Mouse (Mus musculus): ENCODE data around the gene Fga.

Fga gene

DNA sequence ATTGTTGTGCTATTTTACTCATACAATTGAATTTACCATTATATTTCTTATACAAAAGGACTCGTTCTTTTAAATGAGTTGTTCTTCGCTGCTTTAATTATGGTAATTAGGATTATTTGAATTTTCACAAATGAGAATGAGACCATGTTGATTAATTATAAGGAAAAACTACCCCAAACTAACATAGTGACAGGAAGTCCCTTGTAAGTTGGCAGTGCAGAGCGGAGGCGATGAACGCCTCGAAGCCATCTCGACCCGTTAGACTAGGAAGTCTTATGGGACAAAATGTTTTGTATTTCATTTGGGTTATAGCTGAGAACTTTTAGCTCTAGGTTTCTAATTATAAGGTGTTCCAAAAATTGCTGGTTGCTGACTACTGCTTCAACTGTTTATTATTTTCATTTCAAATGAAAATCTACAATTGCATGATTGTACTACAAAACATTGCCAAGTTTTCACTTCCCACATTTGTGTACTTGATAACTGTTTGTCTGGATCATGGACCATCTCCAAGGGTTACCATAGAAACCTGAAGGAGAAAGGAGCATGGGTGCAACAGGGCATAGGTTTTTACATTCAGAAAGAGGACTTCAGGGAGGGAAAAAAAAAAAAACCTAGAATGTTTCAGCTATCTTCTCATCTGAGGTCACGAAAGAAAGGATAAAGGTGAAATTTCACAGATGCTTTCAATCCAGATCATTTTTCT is 1.8 kb downstream of the Fga start:
- no peak for DNase-seq (ENCODE audit: low spot score in 2 of 2)

DNA sequence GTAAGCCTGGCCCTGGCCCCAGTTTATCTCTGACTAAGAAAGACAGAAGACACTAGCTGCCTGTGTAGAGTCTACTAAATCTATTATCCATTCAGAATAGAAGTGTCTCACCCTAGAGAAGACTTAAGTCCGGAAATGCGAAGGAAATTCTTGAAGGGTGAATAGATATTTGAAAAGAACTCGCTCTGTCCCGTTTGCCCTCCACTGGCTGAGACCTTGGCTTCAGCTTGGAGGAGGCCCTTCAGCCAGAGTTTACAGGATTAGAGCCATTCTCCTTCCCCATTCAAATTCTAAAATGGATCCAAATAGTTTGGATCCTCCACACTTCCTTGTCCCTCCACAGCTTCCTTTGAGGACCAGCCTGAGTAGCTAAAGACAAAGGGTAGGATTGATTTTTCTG is 4.5 kb downstream of the Fga start:
- no peak for DNase-seq (ENCODE audit: low spot score in 2 of 2)

GRCm38 (mm10) chr3:83032746-83033308 is 7.0 kb downstream of the Fga start:
- no peak for DNase-seq (ENCODE audit: low spot score in 2 of 2)

- no peak for DNase-seq (ENCODE audit: low spot score in 2 of 2)
Observed at GRCm38 (mm10) chr3:83033801-83034200, 7.9 kb downstream of the Fga start.

- DNase-seq (ENCODE audit: low spot score in 2 of 2), result no peak
Observed at GRCm38 (mm10) chr3:83038865-83039264, 13.0 kb downstream of the Fga start.

GRCm38 (mm10) chr3:83039666-83040065 is 13.8 kb downstream of the Fga start:
- DNase-seq (ENCODE audit: low spot score in 2 of 2), result no peak

DNA sequence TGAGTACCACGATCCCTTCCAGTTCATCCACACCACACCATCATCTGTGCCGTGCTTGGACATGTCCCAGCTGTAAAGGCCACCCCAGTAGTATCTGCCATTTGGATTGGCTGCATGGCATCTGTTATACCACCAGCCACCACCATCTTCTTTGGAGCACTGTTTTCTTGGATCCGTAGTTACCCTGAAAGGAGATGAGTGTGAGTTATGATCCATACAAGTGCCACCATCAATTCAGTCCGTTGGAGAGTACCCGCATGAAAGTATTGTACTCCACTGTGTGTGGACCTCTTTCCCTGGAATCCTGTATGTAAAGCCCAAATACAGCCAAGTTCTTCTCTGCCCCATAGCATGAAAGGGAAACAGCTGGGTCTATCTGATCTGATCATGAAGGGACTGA is 16.6 kb downstream of the Fga start:
- no peak for DNase-seq (ENCODE audit: low spot score in 2 of 2)

GRCm38 (mm10) chr3:83046649-83047048 is 20.8 kb downstream of the Fga start:
- no peak for DNase-seq (ENCODE audit: low spot score in 2 of 2)

DNA sequence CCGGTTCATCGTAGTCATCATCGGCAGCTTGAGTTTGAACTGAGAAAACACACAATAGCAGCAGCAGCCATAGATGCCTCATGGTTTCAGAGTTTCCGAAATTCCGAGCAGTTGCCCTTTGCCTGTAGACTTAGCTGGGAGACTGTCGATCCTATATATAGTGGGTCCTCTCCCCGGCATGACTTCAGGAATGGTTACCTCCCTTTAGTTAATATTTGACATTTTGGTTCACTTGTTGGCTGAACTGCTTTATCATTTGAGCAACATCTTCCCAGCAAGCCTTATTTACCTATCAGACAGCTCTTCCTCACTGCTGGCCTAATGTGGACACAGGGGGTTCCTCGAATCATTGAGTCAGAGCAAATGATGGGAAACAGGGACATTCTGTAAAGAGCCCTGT is 23.8 kb downstream of the Fga start, which contains the start of gene Fgb:
TSS of gene Fgb (minus strand) at position 184 of the 400 bp plus-strand sequence.
- no peak for DNase-seq (ENCODE audit: low spot score in 2 of 2)

DNA sequence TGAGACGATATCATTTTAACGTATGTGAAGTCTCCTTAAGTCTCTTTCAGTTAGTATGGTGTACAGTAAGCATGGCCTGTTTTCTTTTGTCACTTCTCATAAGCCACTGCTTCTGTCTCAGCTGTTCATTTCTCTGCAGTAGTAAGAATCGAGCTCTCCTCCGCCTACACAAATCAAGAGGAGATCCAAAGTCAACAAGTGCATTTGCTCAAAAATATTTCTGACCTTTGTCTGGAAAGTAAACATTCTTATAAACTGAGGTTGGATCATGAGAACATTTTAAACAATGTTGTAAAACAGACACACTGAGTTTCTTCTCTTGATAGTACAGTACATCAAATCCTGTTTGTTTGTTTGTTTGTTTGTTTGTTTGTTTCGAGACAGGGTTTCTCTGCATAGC is 24.8 kb downstream of the Fga start:
- no peak for DNase-seq (ENCODE audit: low spot score in 2 of 2)

DNA sequence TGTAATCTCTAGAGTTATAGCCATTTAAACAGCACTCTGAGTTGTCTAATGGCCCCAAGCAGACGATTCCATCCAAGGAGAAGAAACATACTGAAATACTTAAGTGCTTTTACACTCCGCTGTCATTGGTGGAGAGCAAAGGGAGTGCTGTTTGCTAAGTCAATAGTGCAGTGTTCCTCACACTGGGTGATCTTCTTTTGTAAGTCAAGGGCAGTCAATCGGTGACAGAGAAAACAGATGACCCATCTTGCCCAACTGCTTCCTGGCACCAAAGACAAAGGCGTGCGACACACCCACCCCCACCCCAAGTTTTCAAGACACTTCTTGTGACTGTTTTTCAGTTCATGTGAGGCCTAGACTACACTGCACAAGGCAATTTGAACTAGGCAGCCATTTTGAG is 26.2 kb downstream of the Fga start:
- no peak for DNase-seq (ENCODE audit: low spot score in 2 of 2)

DNA sequence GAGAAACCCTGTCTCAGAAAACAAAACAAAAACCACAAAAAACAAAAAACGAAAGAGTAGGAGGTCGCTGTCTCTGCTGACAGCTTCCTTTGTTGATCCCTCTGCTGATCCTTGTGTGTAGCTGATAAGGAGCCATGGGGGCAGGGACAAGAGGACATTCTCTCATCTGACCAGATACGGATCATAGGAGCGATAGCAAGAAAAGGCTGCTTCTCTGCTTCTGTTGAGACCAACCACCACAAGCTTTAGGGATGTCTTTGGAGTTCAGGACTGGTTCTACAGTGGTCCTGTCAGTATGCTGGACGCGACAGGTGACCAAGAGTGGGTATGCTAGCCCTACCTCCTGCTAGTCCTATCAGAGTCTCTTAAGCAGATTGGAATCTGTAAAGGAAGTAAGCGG is 27.2 kb downstream of the Fga start:
- no peak for DNase-seq (ENCODE audit: low spot score in 2 of 2)

DNA sequence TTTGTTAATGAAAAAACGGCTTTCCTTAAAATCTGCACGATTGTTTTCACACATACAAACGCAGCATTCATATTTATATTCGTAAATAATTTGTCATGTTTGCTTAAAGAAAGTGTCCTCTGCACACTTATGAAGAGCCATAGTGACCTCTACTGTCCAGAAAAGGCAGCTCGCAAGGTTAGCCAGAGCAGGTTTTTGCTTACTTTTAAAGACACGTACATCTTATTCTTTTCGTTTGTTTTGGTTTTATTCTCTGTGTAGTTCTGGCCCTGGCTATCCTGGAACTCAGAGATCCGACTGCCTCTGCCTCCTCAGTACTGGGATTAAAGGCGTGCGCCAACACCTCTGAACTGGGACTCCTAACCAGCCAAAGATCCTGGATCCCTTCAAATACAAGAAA is 27.9 kb downstream of the Fga start:
- DNase-seq (ENCODE audit: low spot score in 2 of 2), result peak in 1 of 2 experiments; percentile 21

- no peak for DNase-seq (ENCODE audit: low spot score in 2 of 2)
Observed at GRCm38 (mm10) chr3:83054759-83055158, 28.9 kb downstream of the Fga start.

GRCm38 (mm10) chr3:83055281-83056038 is 29.6 kb downstream of the Fga start, which contains the start of gene Plrg1:
Plrg1 (plus strand) TSS chr3:83055522.
- DNase-seq (ENCODE audit: low spot score in 2 of 2), result peak; percentile 95 to 97

- no peak for DNase-seq (ENCODE audit: low spot score in 2 of 2)
Observed at GRCm38 (mm10) chr3:83057046-83057445, 31.2 kb downstream of the Fga start.

DNA sequence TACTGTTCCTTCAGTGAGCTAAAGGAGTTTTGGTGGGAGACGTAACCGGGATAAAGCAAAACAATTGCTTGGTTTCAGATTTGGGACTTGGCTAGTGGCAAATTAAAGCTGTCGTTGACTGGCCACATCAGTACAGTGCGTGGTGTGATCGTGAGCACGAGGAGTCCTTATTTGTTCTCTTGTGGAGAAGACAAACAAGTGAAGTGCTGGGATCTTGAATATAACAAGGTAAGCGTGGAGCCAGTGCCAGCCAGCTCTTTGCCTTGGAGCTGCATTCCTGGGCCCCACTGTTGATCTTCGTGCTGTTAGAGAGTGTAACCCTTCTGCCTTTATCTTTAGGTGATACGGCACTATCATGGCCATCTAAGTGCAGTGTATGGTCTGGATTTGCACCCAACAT is 42.0 kb downstream of the Fga start:
- no peak for DNase-seq (ENCODE audit: low spot score in 2 of 2)

- no peak for DNase-seq (ENCODE audit: low spot score in 2 of 2)
Observed at GRCm38 (mm10) chr3:83068869-83069268, 43.0 kb downstream of the Fga start.

DNA sequence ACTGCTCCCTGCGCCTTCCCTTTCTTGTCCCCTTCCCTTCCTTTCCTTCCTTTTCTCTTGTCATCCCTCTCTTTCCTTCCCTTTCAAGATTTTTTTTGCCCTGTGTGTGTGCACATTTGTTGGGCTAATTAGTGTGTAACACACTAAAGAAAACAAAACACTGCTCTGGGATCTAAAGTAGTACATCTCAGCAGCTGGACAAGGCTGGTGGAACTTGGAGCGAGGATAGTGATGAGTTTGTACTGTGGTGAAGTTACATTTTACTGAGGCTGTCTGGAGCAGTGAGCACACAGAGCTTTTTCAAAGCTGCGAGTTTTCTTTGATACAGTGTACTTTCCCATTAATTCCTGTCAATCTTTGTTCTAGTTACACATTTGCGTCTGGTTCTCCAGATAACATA is 44.4 kb downstream of the Fga start:
- no peak for DNase-seq (ENCODE audit: low spot score in 2 of 2)

DNA sequence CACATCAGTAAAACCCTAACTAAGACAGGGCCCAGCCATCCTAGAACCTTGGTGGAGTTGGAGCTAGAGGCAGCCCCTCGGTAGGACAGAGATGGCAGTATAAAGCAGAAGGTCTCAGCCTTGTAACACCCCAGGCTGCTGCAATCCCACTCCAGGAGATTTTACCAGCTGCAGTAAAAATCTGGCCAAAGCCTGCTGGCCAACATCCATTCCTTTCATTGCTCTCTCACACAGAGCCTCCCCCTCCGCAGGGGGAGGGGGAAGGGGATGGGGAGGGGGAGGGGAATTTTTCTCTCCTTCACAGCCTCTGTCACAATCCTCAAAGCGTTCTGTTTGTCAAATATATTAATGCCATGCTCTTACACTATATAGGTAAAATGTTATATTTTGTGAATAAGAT is 50.7 kb downstream of the Fga start:
- DNase-seq (ENCODE audit: low spot score in 2 of 2), result peak; percentile 40 to 49

DNA sequence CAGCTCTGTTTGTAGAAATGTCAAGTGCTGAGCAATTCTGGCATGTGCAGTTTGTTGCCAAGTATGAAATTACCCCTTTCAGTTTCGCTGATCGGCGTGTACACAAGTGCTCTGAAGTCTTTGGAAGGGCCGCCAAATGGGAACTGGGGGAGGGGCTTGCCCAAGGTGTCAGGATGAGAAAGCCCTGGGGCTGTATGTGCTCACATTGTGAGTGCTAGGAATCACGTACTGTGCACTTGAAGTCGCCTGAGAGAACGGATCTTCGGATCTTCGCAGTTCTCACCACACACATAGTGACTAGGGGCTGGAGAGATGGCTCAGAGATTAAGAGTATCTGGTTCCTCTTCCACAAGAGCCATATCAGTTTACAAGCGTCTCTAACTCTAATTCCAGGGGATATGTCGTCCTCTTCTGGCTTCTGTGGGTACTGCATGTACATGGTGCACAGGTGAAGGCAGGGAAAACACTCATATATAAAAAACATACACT is 54.7 kb downstream of the Fga start:
- DNase-seq (ENCODE audit: low spot score in 2 of 2), result peak; percentile 9 to 33

Measured in heart, adult 9 months (tissue).